Mouse (Mus musculus) MEL (cell line): ENCODE results near the gene Dcaf17. TPM values are rescaled to one million over a fixed set of nuclear protein-coding genes. Genes with fewer than 3 reads are reported as not detected.

Experiments used
- DNase-seq: peaks from one replicate; pipeline ENCODE4 v3.0.0; 2011; ENCODE audit warnings: low read depth, low spot score
- H3K27ac ChIP-seq: 2 replicates; pipeline ENCODE4 v1.5.1; 2012; ENCODE audit warnings: low read depth, mild to moderate bottlenecking, control low read depth, low read length, moderate library complexity; ENCODE audit not compliant: control insufficient read depth
- H3K27me3 ChIP-seq, 2 experiments: fragments of 150-350 bp in 1 of 2; sonication (generic) in 1 of 2; 2 replicates each; pipeline ENCODE4 v1.6.1; 2012; ENCODE audit warnings: low read length in 2 of 2, mild to moderate bottlenecking in 2 of 2, improper control_type of control experiment in 1 of 2, moderate library complexity in 1 of 2; ENCODE audit not compliant: insufficient read depth in 2 of 2, control insufficient read depth in 1 of 2
- H3K36me3 ChIP-seq, 2 experiments: 2 replicates each; pipeline ENCODE4 v1.6.1; 2012 to 2014; ENCODE audit warnings: low read length in 2 of 2, improper control_type of control experiment in 1 of 2, inconsistent platforms in 1 of 2, mild to moderate bottlenecking in 1 of 2; ENCODE audit not compliant: insufficient read depth in 2 of 2, control insufficient read depth in 1 of 2
- H3K4me1 ChIP-seq, 2 experiments: fragments of 150-350 bp in 1 of 2; sonication (generic) in 1 of 2; 2 replicates each; pipeline ENCODE4 v1.6.1; 2012; ENCODE audit warnings: low read length in 2 of 2, improper control_type of control experiment in 1 of 2, mild to moderate bottlenecking in 1 of 2; ENCODE audit not compliant: insufficient read depth in 2 of 2, control insufficient read depth in 1 of 2
- H3K4me3 ChIP-seq, 2 experiments: fragments of 150-350 bp in 1 of 2; sonication (generic) in 1 of 2; 2 replicates each; pipeline ENCODE4 v1.5.1; 2012; ENCODE audit warnings: low read depth in 2 of 2, low read length in 2 of 2, mild to moderate bottlenecking in 2 of 2, moderate library complexity in 2 of 2, control low read depth in 1 of 2, improper control_type of control experiment in 1 of 2; ENCODE audit not compliant: control insufficient read depth in 1 of 2, insufficient read depth in 1 of 2
- H3K79me2 ChIP-seq: 2 replicates; pipeline ENCODE4 v1.6.1; 2012; ENCODE audit warnings: mild to moderate bottlenecking, low read length, moderate library complexity; ENCODE audit not compliant: control insufficient read depth, poor library complexity, insufficient read depth
- H3K9ac ChIP-seq: 2 replicates; pipeline ENCODE4 v1.6.1; 2012; ENCODE audit warnings: low read depth, mild to moderate bottlenecking, control low read depth, low read length, moderate library complexity; ENCODE audit not compliant: control insufficient read depth, poor library complexity, severe bottlenecking
- H3K9me3 ChIP-seq: fragments of 150-350 bp; sonication (generic); replicated peaks from 2 replicates; pipeline ENCODE4 v1.6.1; 2012; ENCODE audit warnings: mild to moderate bottlenecking, low read length, improper control_type of control experiment, moderate library complexity; ENCODE audit not compliant: insufficient read depth
- CHD1 ChIP-seq: IDR thresholded peaks from 2 replicates; pipeline ENCODE4 v1.6.1; 2012; ENCODE audit warnings: low read depth, mild to moderate bottlenecking, inconsistent platforms, low read length, improper control_type of control experiment
- E2F4 ChIP-seq: IDR thresholded peaks from 2 replicates; pipeline ENCODE4 v1.6.1; 2011; ENCODE audit warnings: low read depth, low read length, improper control_type of control experiment, borderline replicate concordance
- ELF1 ChIP-seq: IDR thresholded peaks from 2 replicates; pipeline ENCODE4 v1.6.1; 2014; ENCODE audit warnings: low read depth, mild to moderate bottlenecking, inconsistent platforms, low read length, improper control_type of control experiment, moderate library complexity
- ETS1 ChIP-seq: IDR thresholded peaks from 2 replicates; pipeline ENCODE4 v1.6.1; 2012; ENCODE audit warnings: low read depth, mild to moderate bottlenecking, inconsistent platforms, low read length, improper control_type of control experiment, moderate library complexity
- MEF2A ChIP-seq: IDR thresholded peaks from 2 replicates; pipeline ENCODE4 v1.6.1; 2014; ENCODE audit warnings: low read depth, mild to moderate bottlenecking, inconsistent platforms, low read length, improper control_type of control experiment; ENCODE audit not compliant: poor library complexity, insufficient replicate concordance, severe bottlenecking; ENCODE audit errors: extremely low read depth
- MXI1 ChIP-seq: IDR thresholded peaks from 2 replicates; pipeline ENCODE4 v1.6.1; 2011; ENCODE audit warnings: mild to moderate bottlenecking, low read depth, low read length, improper control_type of control experiment
- POLR2AphosphoS2 ChIP-seq: IDR thresholded peaks from 2 replicates; pipeline ENCODE4 v1.6.1; 2011; ENCODE audit warnings: low read length, improper control_type of control experiment
- POLR2AphosphoS5 ChIP-seq: IDR thresholded peaks from 2 replicates; pipeline ENCODE4 v1.6.1; 2012; ENCODE audit warnings: low read depth, borderline replicate concordance, mild to moderate bottlenecking, inconsistent platforms, low read length, moderate library complexity, mixed read lengths
- RAD21 ChIP-seq: IDR thresholded peaks from 2 replicates; pipeline ENCODE4 v1.6.1; 2011; ENCODE audit warnings: mild to moderate bottlenecking, low read depth, low read length, improper control_type of control experiment
- RCOR1 ChIP-seq: IDR thresholded peaks from 2 replicates; pipeline ENCODE4 v1.6.1; 2012; ENCODE audit warnings: low read depth, mild to moderate bottlenecking, inconsistent platforms, low read length, improper control_type of control experiment
- TAL1 ChIP-seq: IDR thresholded peaks from 2 replicates; pipeline ENCODE4 v1.6.1; 2012; ENCODE audit warnings: mild to moderate bottlenecking, inconsistent platforms, low read length, moderate library complexity, mixed read lengths
- TCF12 ChIP-seq: IDR thresholded peaks from 2 replicates; pipeline ENCODE4 v1.6.1; 2014; ENCODE audit warnings: low read depth, mild to moderate bottlenecking, inconsistent platforms, low read length, improper control_type of control experiment, moderate library complexity
- UBTF ChIP-seq: IDR thresholded peaks from 2 replicates; pipeline ENCODE4 v1.6.1; 2012; ENCODE audit warnings: low read depth, mild to moderate bottlenecking, inconsistent platforms, low read length, improper control_type of control experiment, moderate library complexity, borderline replicate concordance; ENCODE audit not compliant: insufficient read depth
- USF2 ChIP-seq, 2 experiments: IDR thresholded peaks; 2 replicates each; pipeline ENCODE4 v1.6.1; 2011 to 2012; ENCODE audit warnings: improper control_type of control experiment in 2 of 2, low read length in 2 of 2, borderline replicate concordance in 1 of 2, inconsistent platforms in 1 of 2, low read depth in 1 of 2, mild to moderate bottlenecking in 1 of 2; ENCODE audit not compliant: insufficient read depth in 1 of 2
- ZC3H11A ChIP-seq: IDR thresholded peaks from 2 replicates; pipeline ENCODE4 v1.6.1; 2012; ENCODE audit warnings: low read depth, mild to moderate bottlenecking, inconsistent platforms, low read length, improper control_type of control experiment
- ZNF384 ChIP-seq: IDR thresholded peaks from 2 replicates; pipeline ENCODE4 v1.6.1; 2012; ENCODE audit warnings: low read depth, mild to moderate bottlenecking, inconsistent platforms, low read length, improper control_type of control experiment
- polyA plus RNA-seq, 2 experiments: library from polyadenylated mRNA; stranded (reverse) in 1 of 2; unstranded in 1 of 2; fragments of >175 nt in 1 of 2; fragments of >200 nt in 1 of 2; gene quantifications; 2 replicates each; pipeline versions ENCODE4 v1.2.1 to v1.2.4; 2012; ENCODE audit warnings: low replicate concordance in 2 of 2, low read depth in 1 of 2; ENCODE audit not compliant: insufficient read length in 2 of 2, insufficient read depth in 1 of 2, missing spikeins in 1 of 2
- total RNA-seq: library from RNA; depleted of rRNA; stranded (reverse); fragments of 300-350 nt; gene quantifications from 2 replicates; pipeline ENCODE4 v1.2.3, GENCODE M21; 2012

Gene Dcaf17
- total and polyA plus RNA-seq, 3 experiments = 15.1 to 16.3 TPM; not detected in 1

DNA sequence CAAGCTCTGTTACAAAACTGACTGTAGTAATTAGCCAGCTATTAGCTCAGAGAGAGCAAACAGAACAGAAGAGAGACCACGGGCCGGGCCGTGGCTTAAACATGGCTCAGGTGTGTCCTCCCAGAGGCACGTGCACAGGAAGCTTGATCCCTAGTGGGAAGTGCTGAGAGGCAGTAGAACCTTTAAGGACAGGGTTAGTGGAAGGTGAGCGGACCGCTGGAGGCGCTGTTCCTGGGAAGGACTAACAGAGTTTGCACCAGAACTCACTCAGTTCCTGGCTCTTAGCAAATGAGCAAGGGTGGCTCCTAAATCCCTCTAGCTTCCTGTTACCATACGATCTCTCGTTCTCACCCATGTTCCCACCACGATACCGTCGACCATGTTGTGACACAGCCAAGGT, 6.2 kb upstream of the Dcaf17 start:
- TF ChIP-seq POLR2AphosphoS5 = no peak
- no peak for TF ChIP-seq UBTF
- no peak for TF ChIP-seq TAL1
- TF ChIP-seq ELF1 = no peak
- TF ChIP-seq USF2 (IDR thresholded peaks at IDR 0.05; ENCODE audit: borderline replicate concordance in 1 of 2, insufficient read depth in 1 of 2, low read depth in 1 of 2, low read length in 2 of 2) = no peak
- TF ChIP-seq ZC3H11A = no peak
- TF ChIP-seq RCOR1 = no peak
- no peak for TF ChIP-seq TCF12
- TF ChIP-seq ZNF384 = no peak
- no peak for TF ChIP-seq RAD21
- no peak for TF ChIP-seq MEF2A
- TF ChIP-seq CHD1 = no peak
- TF ChIP-seq MXI1 = no peak
- no peak overlapping the region for H3K27ac ChIP-seq
- H3K36me3 ChIP-seq = peaks cover 2 to 4% of the 10 kb centered on the region in 2 experiments; a peak in 3 of 4 replicates
- no peaks in the 10 kb centered on the region for H3K27me3 ChIP-seq
- no peaks in the 10 kb centered on the region for H3K9me3 ChIP-seq
- H3K4me3 ChIP-seq = no peak overlapping the region
- H3K79me2 ChIP-seq = peaks cover 22% of the 10 kb centered on the region
- no peak for DNase-seq
- no peak overlapping the region for H3K9ac ChIP-seq
- peaks cover 0 to 5% of the 10 kb centered on the region in 2 experiments; a peak in 3 of 4 replicates for H3K4me1 ChIP-seq

GRCm38 (mm10) chr2:71050511-71050910, 4.6 kb upstream of the Dcaf17 start:
- H3K4me3 ChIP-seq = no peak overlapping the region
- no peaks in the 10 kb centered on the region for H3K27me3 ChIP-seq
- peaks cover 33% of the 10 kb centered on the region for H3K79me2 ChIP-seq
- no peak for TF ChIP-seq E2F4
- no peak for TF ChIP-seq ZNF384
- no peak for TF ChIP-seq POLR2AphosphoS2
- TF ChIP-seq TCF12 = no peak
- no peak for TF ChIP-seq ETS1
- DNase-seq = no peak
- no peak overlapping the region for H3K27ac ChIP-seq
- H3K4me1 ChIP-seq = peaks cover 0 to 7% of the 10 kb centered on the region in 2 experiments; a peak in 3 of 4 replicates
- H3K9me3 ChIP-seq = no peaks in the 10 kb centered on the region
- peaks cover 0 to 4% of the 10 kb centered on the region in 2 experiments; a peak in 3 of 4 replicates for H3K36me3 ChIP-seq
- no peak overlapping the region for H3K9ac ChIP-seq
